Mouse (Mus musculus): ENCODE measurements around the gene Fut8. TPM values are rescaled to one million over a fixed set of nuclear protein-coding genes. Genes with fewer than 3 reads are reported as not detected.

Gene Fut8
- polyA plus RNA-seq, 1 experiment from 2014 or later: 64.6 TPM

DNA sequence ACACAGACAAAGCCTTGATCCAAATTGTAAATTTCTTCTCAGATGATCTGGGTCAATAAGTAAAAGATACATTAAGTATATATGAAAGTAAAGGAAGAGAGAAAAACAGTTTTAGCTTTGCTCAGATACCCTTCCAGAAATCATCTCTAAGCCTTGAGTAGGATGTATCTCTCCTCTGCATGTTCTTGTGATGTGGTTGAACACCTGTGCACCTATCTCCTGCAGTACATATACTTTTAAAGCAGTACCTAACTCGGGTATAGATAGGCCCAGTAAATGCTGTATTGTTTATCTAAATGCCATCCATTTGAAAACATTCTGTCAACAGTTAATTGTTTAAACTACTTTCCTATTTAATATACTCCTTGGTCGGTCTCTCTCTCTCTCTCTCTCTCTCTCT, 212.9 kb downstream of the Fut8 start:
- no peak overlapping the region for H3K4me2 ChIP-seq (ENCODE audit: low read length)
- H3K4me3 ChIP-seq (ENCODE audit: low read length): no peak overlapping the region
- 89% methylated on average over 2 of the region's 2 CpGs for WGBS
- no peak overlapping the region for H3K9ac ChIP-seq (ENCODE audit: low read depth, low read length)
- 0 out of 2 replicates have a peak, but pooled peaks cover 4% of the 10 kb centered on the region for H3K36me3 ChIP-seq (ENCODE audit: control insufficient read depth, insufficient read depth, low read length)
- ATAC-seq: no peak
- H3K9me3 ChIP-seq (ENCODE audit: control insufficient read depth, low read length): no peaks in the 10 kb centered on the region
- no peaks in the 10 kb centered on the region for H3K4me1 ChIP-seq (ENCODE audit: control insufficient read depth, insufficient read depth, low read depth, low read length)
- H3K27ac ChIP-seq (ENCODE audit: low read depth, low read length): no peak overlapping the region
- H3K27me3 ChIP-seq (replicated peaks; ENCODE audit: control insufficient read depth, insufficient read depth, low read length): no peaks in the 10 kb centered on the region

DNA sequence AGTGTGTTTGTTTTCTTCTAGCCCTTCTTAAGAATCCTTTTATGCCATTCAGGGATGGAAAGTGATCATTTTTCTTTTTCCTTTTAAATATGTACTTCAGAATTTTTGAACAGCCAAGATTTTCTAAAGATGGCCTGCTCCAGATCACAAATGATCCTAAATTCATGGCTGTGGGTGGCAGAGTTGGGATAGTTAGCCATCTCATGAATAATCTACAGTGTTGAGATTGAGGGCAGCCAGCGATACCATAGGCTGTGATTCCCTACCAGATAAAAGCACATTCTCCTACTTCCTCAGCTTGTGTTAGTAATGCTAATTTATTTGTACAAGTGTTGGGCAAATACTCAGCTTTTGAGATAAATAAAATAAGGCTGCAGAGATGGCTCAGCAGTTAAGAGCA, 228.3 kb downstream of the Fut8 start:
- no peak for ATAC-seq
- no peaks in the 10 kb centered on the region for H3K9me3 ChIP-seq (ENCODE audit: control insufficient read depth, low read length)
- no peak overlapping the region for H3K4me3 ChIP-seq (ENCODE audit: low read length)
- no peaks in the 10 kb centered on the region for H3K4me1 ChIP-seq (ENCODE audit: control insufficient read depth, insufficient read depth, low read depth, low read length)
- no peak overlapping the region for H3K4me2 ChIP-seq (ENCODE audit: low read length)
- WGBS: 93% methylated on average over 1 of the region's 1 CpGs
- H3K36me3 ChIP-seq (ENCODE audit: control insufficient read depth, insufficient read depth, low read length): no peaks in the 10 kb centered on the region
- H3K27me3 ChIP-seq (replicated peaks; ENCODE audit: control insufficient read depth, insufficient read depth, low read length): no peaks in the 10 kb centered on the region
- no peak overlapping the region for H3K9ac ChIP-seq (ENCODE audit: low read depth, low read length)
- no peak overlapping the region for H3K27ac ChIP-seq (ENCODE audit: low read depth, low read length)

DNA sequence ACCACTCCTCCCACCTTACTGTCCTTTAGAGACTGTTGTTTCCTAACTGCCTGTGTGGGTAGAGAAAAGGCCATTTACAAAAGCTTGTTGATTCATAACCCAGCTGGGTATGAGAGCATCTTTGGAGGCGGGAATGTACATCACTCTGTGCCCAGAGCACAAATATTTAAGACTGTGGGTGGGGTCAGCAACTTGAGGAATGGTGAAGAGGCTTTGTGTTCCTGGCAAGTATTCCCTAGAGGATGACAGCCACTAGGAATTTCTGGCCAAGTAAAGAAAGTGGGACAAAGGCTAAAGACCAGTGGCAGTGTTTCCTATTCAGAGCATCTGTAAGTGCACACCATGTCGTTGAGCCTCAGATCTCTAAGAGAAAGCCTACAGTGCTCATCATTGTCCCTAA, 242.0 kb downstream of the Fut8 start:
- Histone ChIP-seq H3K4me1 (ENCODE audit: control insufficient read depth, insufficient read depth, low read depth, low read length) (no peaks in the 10 kb centered on the region), H3K27me3 (replicated peaks; ENCODE audit: control insufficient read depth, insufficient read depth, low read length) (no peaks in the 10 kb centered on the region), H3K27ac (ENCODE audit: low read depth, low read length) (no peak overlapping the region), H3K4me2 (ENCODE audit: low read length) (no peak overlapping the region), H3K4me3 (ENCODE audit: low read length) (no peak overlapping the region), H3K9me3 (ENCODE audit: control insufficient read depth, low read length) (no peaks in the 10 kb centered on the region), H3K36me3 (ENCODE audit: control insufficient read depth, insufficient read depth, low read length) (no peaks in the 10 kb centered on the region; the same call in none of the 2 replicates), H3K9ac (ENCODE audit: low read depth, low read length) (no peak overlapping the region)
- WGBS: 58% methylated on average over 2 of the region's 2 CpGs
- ATAC-seq: no peak

DNA sequence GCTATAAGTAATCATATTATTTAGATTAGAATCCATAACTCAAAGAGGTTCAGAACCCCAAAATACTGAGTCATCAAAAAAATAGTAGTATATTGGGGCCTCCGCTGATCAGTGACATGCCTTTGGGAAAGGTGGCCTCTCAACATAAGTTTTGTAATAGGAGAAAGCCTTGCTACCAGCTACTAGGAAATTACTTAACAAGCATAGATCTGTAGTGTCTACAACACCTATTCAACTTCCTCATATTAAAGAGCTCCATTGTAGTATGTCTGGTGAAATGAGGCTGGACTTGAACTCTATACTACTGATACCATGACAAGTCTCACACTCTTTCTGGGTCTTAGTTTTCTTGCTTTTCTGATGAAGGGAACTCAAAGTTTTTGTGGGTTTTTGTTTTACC, 243.2 kb downstream of the Fut8 start:
- H3K4me3 ChIP-seq (ENCODE audit: low read length): no peak overlapping the region
- no peak for ATAC-seq
- no peaks in the 10 kb centered on the region for H3K9me3 ChIP-seq (ENCODE audit: control insufficient read depth, low read length)
- no peaks in the 10 kb centered on the region for H3K27me3 ChIP-seq (replicated peaks; ENCODE audit: control insufficient read depth, insufficient read depth, low read length)
- 98% methylated on average over 1 of the region's 1 CpGs for WGBS
- H3K27ac ChIP-seq (ENCODE audit: low read depth, low read length): no peak overlapping the region
- H3K4me2 ChIP-seq (ENCODE audit: low read length): no peak overlapping the region
- no peak overlapping the region for H3K9ac ChIP-seq (ENCODE audit: low read depth, low read length)
- no peaks in the 10 kb centered on the region for H3K36me3 ChIP-seq (ENCODE audit: control insufficient read depth, insufficient read depth, low read length)
- no peaks in the 10 kb centered on the region for H3K4me1 ChIP-seq (ENCODE audit: control insufficient read depth, insufficient read depth, low read depth, low read length)

DNA sequence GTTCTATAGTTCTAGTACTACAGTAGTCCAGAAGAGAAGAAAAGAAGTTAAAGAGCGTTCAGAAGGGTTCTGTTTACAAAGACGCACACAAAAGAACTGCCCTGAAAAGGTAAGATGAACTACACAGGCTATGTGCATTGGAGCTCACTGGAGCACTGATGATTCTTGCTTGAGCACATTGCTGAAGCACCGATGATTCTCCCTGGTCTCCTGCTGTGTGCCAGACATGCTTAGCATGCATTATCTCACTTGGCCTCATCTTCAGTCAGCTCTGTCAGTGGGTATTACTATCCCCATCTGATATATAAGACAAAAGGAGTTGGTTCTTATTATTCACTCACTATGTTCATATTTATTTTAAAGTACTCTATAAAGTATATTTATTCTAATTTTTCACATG, 243.9 kb downstream of the Fut8 start:
- H3K9ac ChIP-seq (ENCODE audit: low read depth, low read length): no peak overlapping the region
- no peaks in the 10 kb centered on the region for H3K36me3 ChIP-seq (ENCODE audit: control insufficient read depth, insufficient read depth, low read length)
- no peaks in the 10 kb centered on the region for H3K9me3 ChIP-seq (ENCODE audit: control insufficient read depth, low read length)
- ATAC-seq: no peak; the same call in 1 of the 2 replicates
- WGBS: 31% methylated on average over 3 of the region's 3 CpGs
- peak overlapping the region; percentile 18; the same call in 1 of the 2 replicates for H3K27ac ChIP-seq (ENCODE audit: low read depth, low read length)
- no peaks in the 10 kb centered on the region for H3K27me3 ChIP-seq (replicated peaks; ENCODE audit: control insufficient read depth, insufficient read depth, low read length)
- no peak overlapping the region for H3K4me2 ChIP-seq (ENCODE audit: low read length)
- no peak overlapping the region for H3K4me3 ChIP-seq (ENCODE audit: low read length)
- no peaks in the 10 kb centered on the region for H3K4me1 ChIP-seq (ENCODE audit: control insufficient read depth, insufficient read depth, low read depth, low read length)

DNA sequence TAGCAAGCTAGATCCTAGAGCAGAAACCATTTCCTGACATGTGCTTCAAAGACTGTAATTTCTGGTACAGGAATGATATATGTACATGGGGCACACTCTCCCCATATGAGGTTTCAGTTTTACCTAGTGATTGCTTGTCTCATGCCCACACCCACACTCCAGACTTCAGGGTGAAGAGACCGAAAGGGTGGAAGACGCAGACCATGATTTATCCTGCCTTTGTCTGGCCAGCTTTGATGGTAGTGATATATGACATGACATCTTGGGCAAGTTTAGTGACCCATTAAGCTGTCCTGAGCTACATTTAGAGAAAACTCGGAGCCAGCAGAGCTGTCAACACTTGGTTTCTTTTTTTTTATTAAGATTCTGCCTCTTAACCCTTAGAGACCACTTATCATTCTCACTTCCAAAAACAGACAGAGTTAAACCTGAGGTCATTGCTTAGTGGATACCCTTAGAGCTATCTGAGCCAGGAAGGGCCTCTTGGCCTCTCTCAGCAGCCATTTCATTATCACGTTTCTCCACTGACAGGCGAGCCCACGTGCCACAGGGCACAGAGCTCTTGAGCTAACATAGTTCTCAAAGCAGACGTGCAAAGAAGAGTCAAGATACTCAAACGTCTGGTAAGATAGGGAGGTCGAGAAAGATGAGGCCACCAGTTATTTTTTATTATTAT, 245.4 kb downstream of the Fut8 start:
- H3K9ac ChIP-seq (ENCODE audit: low read depth, low read length): no peak overlapping the region
- no peaks in the 10 kb centered on the region for H3K36me3 ChIP-seq (ENCODE audit: control insufficient read depth, insufficient read depth, low read length)
- WGBS: 61% methylated on average over 9 of the region's 9 CpGs
- H3K9me3 ChIP-seq (ENCODE audit: control insufficient read depth, low read length): no peaks in the 10 kb centered on the region
- no peak for ATAC-seq
- no peak overlapping the region for H3K27ac ChIP-seq (ENCODE audit: low read depth, low read length)
- H3K4me3 ChIP-seq (ENCODE audit: low read length): no peak overlapping the region
- H3K4me2 ChIP-seq (ENCODE audit: low read length): no peak overlapping the region
- H3K4me1 ChIP-seq (ENCODE audit: control insufficient read depth, insufficient read depth, low read depth, low read length): no peaks in the 10 kb centered on the region
- H3K27me3 ChIP-seq (replicated peaks; ENCODE audit: control insufficient read depth, insufficient read depth, low read length): no peaks in the 10 kb centered on the region

DNA sequence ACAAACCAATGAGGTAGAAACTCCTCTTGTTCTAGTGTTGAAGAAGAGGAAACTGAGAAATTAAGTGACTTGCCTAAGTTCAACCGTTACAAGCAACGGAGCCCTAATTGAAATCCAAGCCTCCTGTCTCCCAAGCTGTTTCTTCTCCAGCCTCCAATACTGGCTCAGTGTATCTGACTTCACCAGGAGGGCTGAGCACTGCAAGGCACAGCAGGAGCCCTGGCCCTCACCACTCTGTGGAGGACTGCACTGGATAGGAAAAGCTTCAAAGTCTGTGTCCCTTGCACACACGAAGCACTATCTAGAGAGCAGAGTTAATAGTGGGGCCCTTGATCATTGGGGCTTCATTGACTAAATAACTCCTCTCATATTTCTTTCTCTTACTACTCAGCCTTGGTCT, 246.8 kb downstream of the Fut8 start:
- H3K4me2 ChIP-seq (ENCODE audit: low read length): no peak overlapping the region
- no peak overlapping the region for H3K4me3 ChIP-seq (ENCODE audit: low read length)
- no peak overlapping the region for H3K27ac ChIP-seq (ENCODE audit: low read depth, low read length)
- no peaks in the 10 kb centered on the region for H3K36me3 ChIP-seq (ENCODE audit: control insufficient read depth, insufficient read depth, low read length)
- no peaks in the 10 kb centered on the region for H3K9me3 ChIP-seq (ENCODE audit: control insufficient read depth, low read length)
- no peaks in the 10 kb centered on the region for H3K4me1 ChIP-seq (ENCODE audit: control insufficient read depth, insufficient read depth, low read depth, low read length)
- ATAC-seq: no peak
- 81% methylated on average over 3 of the region's 3 CpGs for WGBS
- no peak overlapping the region for H3K9ac ChIP-seq (ENCODE audit: low read depth, low read length)
- no peaks in the 10 kb centered on the region for H3K27me3 ChIP-seq (replicated peaks; ENCODE audit: control insufficient read depth, insufficient read depth, low read length)

DNA sequence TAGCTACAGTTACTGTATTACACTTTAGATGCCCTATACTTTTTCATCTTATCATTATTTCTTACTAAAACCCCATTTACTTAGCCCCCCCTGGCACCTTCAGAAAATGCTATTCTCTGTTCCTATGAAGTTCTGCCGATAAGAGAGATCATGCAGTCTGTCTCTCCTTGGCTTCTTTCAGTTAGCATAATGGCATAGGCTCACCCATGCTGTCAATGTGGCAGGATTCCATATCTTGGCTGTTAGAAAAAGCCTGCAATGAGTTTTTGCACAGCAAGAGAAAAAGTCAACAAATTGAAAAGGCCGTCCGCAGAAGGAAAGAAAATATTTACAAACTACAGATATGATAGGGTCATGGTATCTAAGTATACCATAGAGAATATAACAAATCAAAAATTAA, 253.6 kb downstream of the Fut8 start:
- no peak overlapping the region for H3K4me3 ChIP-seq (ENCODE audit: low read length)
- H3K4me2 ChIP-seq (ENCODE audit: low read length): no peak overlapping the region
- ATAC-seq: no peak
- no peaks in the 10 kb centered on the region for H3K36me3 ChIP-seq (ENCODE audit: control insufficient read depth, insufficient read depth, low read length)
- 75% methylated on average over 3 of the region's 3 CpGs for WGBS
- no peaks in the 10 kb centered on the region for H3K27me3 ChIP-seq (replicated peaks; ENCODE audit: control insufficient read depth, insufficient read depth, low read length)
- no peak overlapping the region for H3K9ac ChIP-seq (ENCODE audit: low read depth, low read length)
- H3K4me1 ChIP-seq (ENCODE audit: control insufficient read depth, insufficient read depth, low read depth, low read length): no peaks in the 10 kb centered on the region
- H3K9me3 ChIP-seq (ENCODE audit: control insufficient read depth, low read length): no peaks in the 10 kb centered on the region
- no peak overlapping the region for H3K27ac ChIP-seq (ENCODE audit: low read depth, low read length)

DNA sequence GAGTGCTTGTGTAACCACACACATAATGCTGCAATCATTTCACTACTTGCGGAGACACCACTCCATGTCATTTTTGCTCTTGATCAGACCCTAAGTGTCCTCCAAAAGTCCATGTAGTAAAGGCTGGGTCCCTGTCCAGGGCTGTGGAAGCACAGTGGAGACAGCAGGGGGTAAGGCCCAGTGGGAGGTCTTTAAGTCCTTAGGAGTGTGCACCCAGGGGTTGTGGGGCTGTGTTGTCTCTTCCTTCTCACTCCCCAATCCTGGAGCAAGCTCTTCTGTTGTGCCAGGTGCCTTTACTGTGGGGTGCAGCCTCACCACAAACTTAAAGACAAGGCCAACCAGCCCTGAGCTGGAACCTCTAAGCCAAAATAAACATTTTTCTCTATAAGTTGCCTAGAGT, 257.9 kb downstream of the Fut8 start:
- H3K9ac ChIP-seq (ENCODE audit: low read depth, low read length): no peak overlapping the region
- H3K4me2 ChIP-seq (ENCODE audit: low read length): no peak overlapping the region
- H3K4me1 ChIP-seq (ENCODE audit: control insufficient read depth, insufficient read depth, low read depth, low read length): no peaks in the 10 kb centered on the region
- H3K9me3 ChIP-seq (ENCODE audit: control insufficient read depth, low read length): no peaks in the 10 kb centered on the region
- no peaks in the 10 kb centered on the region for H3K27me3 ChIP-seq (replicated peaks; ENCODE audit: control insufficient read depth, insufficient read depth, low read length)
- no peak overlapping the region for H3K4me3 ChIP-seq (ENCODE audit: low read length)
- H3K36me3 ChIP-seq (ENCODE audit: control insufficient read depth, insufficient read depth, low read length): no peaks in the 10 kb centered on the region
- 90% methylated on average over 1 of the region's 1 CpGs for WGBS
- ATAC-seq: no peak
- H3K27ac ChIP-seq (ENCODE audit: low read depth, low read length): no peak overlapping the region

DNA sequence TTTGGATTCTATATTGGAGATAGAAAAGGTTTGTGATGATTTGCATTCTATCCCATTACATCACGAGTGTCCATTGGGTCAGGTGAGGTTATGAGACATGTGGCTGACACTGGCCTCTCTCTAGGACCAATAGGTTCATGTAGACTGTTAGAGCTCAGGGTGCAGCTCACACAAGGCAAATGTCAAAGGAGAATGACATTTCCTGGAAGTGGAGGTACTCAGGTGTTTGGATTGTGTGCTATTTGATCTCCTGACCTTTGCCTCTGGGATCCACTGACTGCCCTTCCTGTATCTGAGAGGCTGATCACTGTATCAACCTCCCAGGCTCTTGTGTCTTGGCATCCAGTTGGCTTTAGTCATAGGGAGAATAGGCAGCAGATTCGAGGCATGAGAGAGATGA, 260.2 kb downstream of the Fut8 start:
- Histone ChIP-seq H3K36me3 (ENCODE audit: control insufficient read depth, insufficient read depth, low read length) (no peaks in the 10 kb centered on the region), H3K9ac (ENCODE audit: low read depth, low read length) (no peak overlapping the region), H3K27ac (ENCODE audit: low read depth, low read length) (no peak overlapping the region), H3K4me3 (ENCODE audit: low read length) (no peak overlapping the region), H3K4me1 (ENCODE audit: control insufficient read depth, insufficient read depth, low read depth, low read length) (no peaks in the 10 kb centered on the region), H3K4me2 (ENCODE audit: low read length) (no peak overlapping the region), H3K9me3 (ENCODE audit: control insufficient read depth, low read length) (no peaks in the 10 kb centered on the region), H3K27me3 (replicated peaks; ENCODE audit: control insufficient read depth, insufficient read depth, low read length) (no peaks in the 10 kb centered on the region)
- no peak for ATAC-seq
- 81% methylated on average over 2 of the region's 2 CpGs for WGBS
